In the genomic region with DNA sequence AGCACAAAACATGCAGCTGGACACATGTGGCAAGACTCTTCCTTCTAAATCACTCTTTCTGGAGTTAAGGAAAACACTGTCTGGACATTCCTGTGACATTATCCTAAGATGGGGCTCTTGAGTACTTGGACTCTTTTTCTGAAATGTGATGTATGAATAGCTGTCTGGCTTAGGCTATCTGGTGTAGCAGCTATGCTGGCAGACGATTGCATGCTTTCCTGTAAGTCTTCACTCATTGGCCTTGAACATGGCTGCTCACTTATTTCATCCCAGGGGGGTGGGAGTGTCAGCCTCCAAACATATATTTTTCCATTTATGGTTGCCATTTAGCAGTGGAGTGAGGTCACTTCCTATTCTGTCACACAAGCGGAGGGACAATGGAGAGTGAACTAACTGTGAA, we compare ENCODE assay signal across 23 mouse cellular contexts. TPM values are rescaled to one million over a fixed set of nuclear protein-coding genes. Genes with fewer than 3 reads are reported as not detected.
DNase-seq lines count a peak whose midpoint lies in the region; ATAC-seq and TF ChIP-seq lines count a peak whose summit lies in the region.
"Had no signal": no experiment of that assay in that cellular context is flagged by ENCODE, and none has a peak within 500 bp of the region (broad histone marks: within the 10 kb centered on the region; RNA-seq: fewer than 3 reads in every experiment).

No protein-coding gene starts in this region.

- no peak overlapping the region for H3K4me2 ChIP-seq in embryonic facial prominence, embryonic 14.5 days (ENCODE audit: low read depth, low read length)
- H3K4me2 ChIP-seq in heart, postnatal 0 days (ENCODE audit: low read depth, low read length), result no peak overlapping the region
- no peak overlapping the region for H3K4me2 ChIP-seq in lung, embryonic 15.5 days
- 0 out of 2 replicates have a peak overlapping the region, but pooled peaks have one; percentile 1 for H3K4me2 ChIP-seq in stomach, embryonic 16.5 days (ENCODE audit: low read depth, low read length)
- H3K4me2 ChIP-seq: hindbrain, embryonic 13.5 days; limb, embryonic 12.5 days; liver, embryonic 15.5 days; midbrain, embryonic 13.5 days had no signal

- no peaks in the 10 kb centered on the region for H3K36me3 ChIP-seq in embryonic facial prominence, embryonic 14.5 days (ENCODE audit: control insufficient read depth, insufficient read depth, low read length)
- H3K36me3 ChIP-seq in embryonic facial prominence, embryonic 10.5 days (replicated peaks), result peaks cover 3% of the 10 kb centered on the region; the same call in 1 of the 2 replicates
- peaks cover 66% of the 10 kb centered on the region for H3K36me3 ChIP-seq in heart, postnatal 0 days (replicated peaks; ENCODE audit: control insufficient read depth, insufficient read depth, low read length)
- no peaks in the 10 kb centered on the region for H3K36me3 ChIP-seq in lung, embryonic 15.5 days
- H3K36me3 ChIP-seq in stomach, embryonic 16.5 days (ENCODE audit: control insufficient read depth, insufficient read depth, low read length), result peaks cover 5% of the 10 kb centered on the region; the same call in 1 of the 2 replicates
- H3K36me3 ChIP-seq: limb, embryonic 12.5 days; liver, embryonic 15.5 days; midbrain, embryonic 13.5 days had no signal

- TF ChIP-seq CTCF in heart, postnatal 0 days (IDR thresholded peaks at IDR 0.05; ENCODE audit: low read depth), result no peak

- no peak for ATAC-seq in embryonic facial prominence, embryonic 14.5 days (ENCODE audit: low read depth)
- ATAC-seq in heart, postnatal 0 days (ENCODE audit: insufficient read depth, low read depth), result peak; percentile 14; the same call in 1 of the 2 replicates
- peak; percentile 80; the same call in 1 of the 2 replicates for ATAC-seq in lung, embryonic 15.5 days (ENCODE audit: borderline replicate concordance, extremely low read depth, low FRiP score, low TSS enrichment)
- peak; percentile 41; the same call in 1 of the 2 replicates for ATAC-seq in stomach, embryonic 16.5 days (ENCODE audit: insufficient read depth, low FRiP score)
- no peak for ATAC-seq in CD4-positive, CD25-positive, alpha-beta regulatory T cell, adult 4 months
- ATAC-seq: forebrain, embryonic 16.5 days; midbrain, embryonic 13.5 days had no signal

- 56% methylated on average over 2 of the region's 2 CpGs for WGBS in embryonic facial prominence, embryonic 14.5 days
- 84% methylated on average over 2 of the region's 2 CpGs for WGBS in embryonic facial prominence, embryonic 10.5 days
- 25% methylated on average over 2 of the region's 2 CpGs for WGBS in heart, postnatal 0 days
- WGBS in lung, embryonic 15.5 days, result 44% methylated on average over 2 of the region's 2 CpGs
- 38% methylated on average over 2 of the region's 2 CpGs for WGBS in stomach, embryonic 16.5 days

- no peak overlapping the region for H3K27ac ChIP-seq in embryonic facial prominence, embryonic 14.5 days (replicated peaks; ENCODE audit: low read depth, low read length)
- no peak overlapping the region for H3K27ac ChIP-seq in embryonic facial prominence, embryonic 10.5 days (replicated peaks)
- peak overlapping the region; percentile 69 for H3K27ac ChIP-seq in heart, postnatal 0 days (ENCODE audit: low read depth)
- no peak overlapping the region for H3K27ac ChIP-seq in lung, embryonic 15.5 days
- peak overlapping the region; percentile 75 for H3K27ac ChIP-seq in stomach, embryonic 16.5 days (ENCODE audit: low read length)
- H3K27ac ChIP-seq: hindbrain, embryonic 13.5 days; left cerebral cortex, adult 2 months; limb, embryonic 12.5 days; liver, embryonic 15.5 days; midbrain, embryonic 13.5 days had no signal

- peak; percentile 31 for DNase-seq in embryonic facial prominence, embryonic 14.5 days (ENCODE audit: low spot score)
- DNase-seq in embryonic facial prominence, embryonic 10.5 days (ENCODE audit: low spot score), result no peak
- DNase-seq in heart, postnatal 0 days (ENCODE audit: low spot score), result no peak
- DNase-seq in heart, postnatal 10 days, result no peak
- DNase-seq in lung, postnatal 14 days, result no peak
- DNase-seq: adrenal gland, adult 2 months; cerebellum, postnatal 10 days; embryo, embryonic 11 days; kidney, adult 18-20 months; right cerebral cortex, postnatal 14 days; thymus, postnatal 4 days had no signal

- no peak overlapping the region for H3K4me3 ChIP-seq in embryonic facial prominence, embryonic 14.5 days (ENCODE audit: low read depth, low read length)
- H3K4me3 ChIP-seq in embryonic facial prominence, embryonic 10.5 days, result no peak overlapping the region
- no peak overlapping the region for H3K4me3 ChIP-seq in heart, postnatal 0 days (ENCODE audit: low read depth, low read length)
- H3K4me3 ChIP-seq in lung, embryonic 15.5 days, result no peak overlapping the region
- no peak overlapping the region for H3K4me3 ChIP-seq in stomach, embryonic 16.5 days (replicated peaks; ENCODE audit: low read length)
- H3K4me3 ChIP-seq: erythroblast, embryonic 14.5 days; hindbrain, embryonic 13.5 days; left cerebral cortex, adult 2 months; limb, embryonic 12.5 days; liver, embryonic 15.5 days; midbrain, embryonic 13.5 days had no signal

- H3K4me1 ChIP-seq in embryonic facial prominence, embryonic 14.5 days (ENCODE audit: control insufficient read depth, insufficient read depth, low read length), result 0 out of 2 replicates have a peak, but pooled peaks cover 7% of the 10 kb centered on the region
- no peaks in the 10 kb centered on the region for H3K4me1 ChIP-seq in embryonic facial prominence, embryonic 10.5 days
- peaks cover 46% of the 10 kb centered on the region for H3K4me1 ChIP-seq in heart, postnatal 0 days (ENCODE audit: control insufficient read depth, insufficient read depth)
- H3K4me1 ChIP-seq in lung, embryonic 15.5 days, result peaks cover 19% of the 10 kb centered on the region
- peaks cover 31% of the 10 kb centered on the region for H3K4me1 ChIP-seq in stomach, embryonic 16.5 days (ENCODE audit: control insufficient read depth, insufficient read depth, low read length)
- H3K4me1 ChIP-seq: limb, embryonic 12.5 days; liver, embryonic 15.5 days; midbrain, embryonic 13.5 days had no signal

- no peak for TF ChIP-seq EP300 in heart, postnatal 0 days (IDR thresholded peaks at IDR 0.05; ENCODE audit: low read depth)

- no peaks in the 10 kb centered on the region for H3K27me3 ChIP-seq in embryonic facial prominence, embryonic 14.5 days (replicated peaks; ENCODE audit: control insufficient read depth, insufficient read depth, low read length)
- H3K27me3 ChIP-seq in embryonic facial prominence, embryonic 10.5 days (replicated peaks; ENCODE audit: low read depth, poor library complexity, severe bottlenecking), result no peaks in the 10 kb centered on the region
- H3K27me3 ChIP-seq in heart, postnatal 0 days (ENCODE audit: control insufficient read depth, insufficient read depth, low read length), result no peaks in the 10 kb centered on the region
- H3K27me3 ChIP-seq in lung, embryonic 15.5 days, result no peaks in the 10 kb centered on the region
- no peaks in the 10 kb centered on the region for H3K27me3 ChIP-seq in stomach, embryonic 16.5 days (ENCODE audit: control insufficient read depth, insufficient read depth, low read length)
- H3K27me3 ChIP-seq: CH12.LX; hindbrain, embryonic 13.5 days; limb, embryonic 12.5 days; liver, embryonic 15.5 days; midbrain, embryonic 13.5 days had no signal

- no peak overlapping the region for H3K9ac ChIP-seq in embryonic facial prominence, embryonic 14.5 days (ENCODE audit: low read depth, low read length)
- no peak overlapping the region for H3K9ac ChIP-seq in heart, postnatal 0 days (replicated peaks; ENCODE audit: low read depth, low read length)
- H3K9ac ChIP-seq in lung, embryonic 15.5 days, result no peak overlapping the region
- H3K9ac ChIP-seq in stomach, embryonic 16.5 days (ENCODE audit: low read length), result no peak overlapping the region
- H3K9ac ChIP-seq: hindbrain, embryonic 13.5 days; limb, embryonic 12.5 days; liver, embryonic 15.5 days; midbrain, embryonic 13.5 days had no signal

- H3K9me3 ChIP-seq in embryonic facial prominence, embryonic 14.5 days (ENCODE audit: control insufficient read depth, low read length), result no peaks in the 10 kb centered on the region
- H3K9me3 ChIP-seq in embryonic facial prominence, embryonic 10.5 days, result no peaks in the 10 kb centered on the region
- H3K9me3 ChIP-seq in heart, postnatal 0 days (replicated peaks; ENCODE audit: control insufficient read depth, low read length), result no peaks in the 10 kb centered on the region
- no peaks in the 10 kb centered on the region for H3K9me3 ChIP-seq in lung, embryonic 15.5 days
- H3K9me3 ChIP-seq in stomach, embryonic 16.5 days (replicated peaks; ENCODE audit: control insufficient read depth, low read length), result 0 out of 2 replicates have a peak, but pooled peaks cover 5% of the 10 kb centered on the region
- H3K9me3 ChIP-seq: hindbrain, embryonic 13.5 days; limb, embryonic 12.5 days; liver, embryonic 15.5 days; midbrain, embryonic 13.5 days had no signal

- intact Hi-C loops in heart, postnatal 10 days (cut with DNase I), result no loop called here

RNA-seq across cellular contexts. Expression of a gene that starts 42.3 kb away (rescaled TPM):
- polyA plus RNA-seq in embryonic facial prominence, embryonic 14.5 days (2014; fragmentation: Nextera tagmentation; extraction: Ambion mirVana), result 24.3 and 29.7 TPM in 2 replicates
- 10.7 and 11.2 TPM in 2 replicates for polyA plus RNA-seq in embryonic facial prominence, embryonic 10.5 days (2016; fragmentation: Nextera tagmentation; extraction: Ambion mirVana)
- total RNA-seq in heart, postnatal 0 days (2014; rRNA removed; ENCODE audit: low replicate concordance), result 2,555 and 2,942 TPM in 2 replicates
- polyA plus RNA-seq in heart, postnatal 0 days (2015; fragmentation: Nextera tagmentation; extraction: Ambion mirVana), result 974 and 1,129 TPM in 2 replicates
- 1,000 to 10,000 TPM; 1,415 to 1,605 TPM for total RNA-seq in heart, postnatal 10 days (2021)
- 35.0 and 36.9 TPM in 2 replicates for polyA plus RNA-seq in lung, embryonic 15.5 days (2015; fragmentation: Nextera tagmentation; extraction: Ambion mirVana)
- 91.2 and 98.1 TPM in 2 replicates for polyA plus RNA-seq in stomach, embryonic 16.5 days (2015; fragmentation: Nextera tagmentation; extraction: Ambion mirVana)
- 1 to 10 TPM in 1 of 2 experiments, under 1 TPM in 1; 0.89 to 1.9 TPM for polyA plus RNA-seq in CD4-positive, CD25-positive, alpha-beta regulatory T cell, adult 4 months (2017; shearing (Covaris generic))
- total RNA-seq: megakaryocyte progenitor cell, adult 5-6 weeks had no signal
- polyA plus RNA-seq: erythroblast, embryonic 14.5 days had no signal

RNA-seq across cellular contexts. Expression of a gene that starts 56.0 kb away (rescaled TPM):
- 30.7 and 33.1 TPM in 2 replicates for polyA plus RNA-seq in embryonic facial prominence, embryonic 14.5 days (2014; fragmentation: Nextera tagmentation; extraction: Ambion mirVana)
- polyA plus RNA-seq in embryonic facial prominence, embryonic 10.5 days (2016; fragmentation: Nextera tagmentation; extraction: Ambion mirVana), result 40.0 and 43.3 TPM in 2 replicates
- 14.8 and 18.5 TPM in 2 replicates for total RNA-seq in heart, postnatal 0 days (2014; rRNA removed; ENCODE audit: low replicate concordance)
- polyA plus RNA-seq in heart, postnatal 0 days (2015; fragmentation: Nextera tagmentation; extraction: Ambion mirVana), result 15.4 and 17.1 TPM in 2 replicates
- total RNA-seq in heart, postnatal 10 days (2021), result 10 to 100 TPM; 13.0 to 15.3 TPM
- 32.4 and 33.3 TPM in 2 replicates for polyA plus RNA-seq in lung, embryonic 15.5 days (2015; fragmentation: Nextera tagmentation; extraction: Ambion mirVana)
- 28.9 and 29.1 TPM in 2 replicates for polyA plus RNA-seq in stomach, embryonic 16.5 days (2015; fragmentation: Nextera tagmentation; extraction: Ambion mirVana)
- 10 to 100 TPM; 13.6 to 16.8 TPM for polyA plus RNA-seq in CD4-positive, CD25-positive, alpha-beta regulatory T cell, adult 4 months (2017; shearing (Covaris generic))

RNA-seq across cellular contexts. Expression of a gene that starts 56.1 kb away (rescaled TPM):
- 10.8 and 13.6 TPM in 2 replicates for polyA plus RNA-seq in embryonic facial prominence, embryonic 14.5 days (2014; fragmentation: Nextera tagmentation; extraction: Ambion mirVana)
- polyA plus RNA-seq in embryonic facial prominence, embryonic 10.5 days (2016; fragmentation: Nextera tagmentation; extraction: Ambion mirVana), result 12.4 and 12.8 TPM in 2 replicates
- total RNA-seq in heart, postnatal 0 days (2014; rRNA removed; ENCODE audit: low replicate concordance), result 8.7 and 18.7 TPM in 2 replicates
- polyA plus RNA-seq in heart, postnatal 0 days (2015; fragmentation: Nextera tagmentation; extraction: Ambion mirVana), result 3.6 and 4.5 TPM in 2 replicates
- 10 to 100 TPM; 17.0 TPM for total RNA-seq in heart, postnatal 10 days (2021)
- polyA plus RNA-seq in lung, embryonic 15.5 days (2015; fragmentation: Nextera tagmentation; extraction: Ambion mirVana), result 8.3 and 10.3 TPM in 2 replicates
- polyA plus RNA-seq in stomach, embryonic 16.5 days (2015; fragmentation: Nextera tagmentation; extraction: Ambion mirVana), result 9.5 and 10.2 TPM in 2 replicates
- 1 to 10 TPM; 6.3 to 8.1 TPM for polyA plus RNA-seq in CD4-positive, CD25-positive, alpha-beta regulatory T cell, adult 4 months (2017; shearing (Covaris generic))

Comparison
In these comparisons a context has a peak if more than half of its experiments do, and no peak if none do; other contexts are left out.
1. ATAC-seq: peak in heart, postnatal 0 days (single experiment), lung, embryonic 15.5 days (single experiment) and stomach, embryonic 16.5 days (single experiment); none in embryonic facial prominence, embryonic 14.5 days (single experiment) and CD4-positive, CD25-positive, alpha-beta regulatory T cell, adult 4 months (single experiment).
2. H3K27ac ChIP-seq: peak in heart, postnatal 0 days (single experiment) and stomach, embryonic 16.5 days (single experiment); none in embryonic facial prominence, embryonic 14.5 days (single experiment), embryonic facial prominence, embryonic 10.5 days (single experiment) and lung, embryonic 15.5 days (single experiment).